Mouse (Mus musculus) spleen, embryonic (tissue): ENCODE data around the gene Psmd1.

Source experiments
- CTCF ChIA-PET: fragments of 350-600 bp; sonication (Branson Sonifier 250); formaldehyde crosslinking; loops from one replicate; lab custom pipeline; 2022; lab: Charles Lee

Psmd1 gene

DNA sequence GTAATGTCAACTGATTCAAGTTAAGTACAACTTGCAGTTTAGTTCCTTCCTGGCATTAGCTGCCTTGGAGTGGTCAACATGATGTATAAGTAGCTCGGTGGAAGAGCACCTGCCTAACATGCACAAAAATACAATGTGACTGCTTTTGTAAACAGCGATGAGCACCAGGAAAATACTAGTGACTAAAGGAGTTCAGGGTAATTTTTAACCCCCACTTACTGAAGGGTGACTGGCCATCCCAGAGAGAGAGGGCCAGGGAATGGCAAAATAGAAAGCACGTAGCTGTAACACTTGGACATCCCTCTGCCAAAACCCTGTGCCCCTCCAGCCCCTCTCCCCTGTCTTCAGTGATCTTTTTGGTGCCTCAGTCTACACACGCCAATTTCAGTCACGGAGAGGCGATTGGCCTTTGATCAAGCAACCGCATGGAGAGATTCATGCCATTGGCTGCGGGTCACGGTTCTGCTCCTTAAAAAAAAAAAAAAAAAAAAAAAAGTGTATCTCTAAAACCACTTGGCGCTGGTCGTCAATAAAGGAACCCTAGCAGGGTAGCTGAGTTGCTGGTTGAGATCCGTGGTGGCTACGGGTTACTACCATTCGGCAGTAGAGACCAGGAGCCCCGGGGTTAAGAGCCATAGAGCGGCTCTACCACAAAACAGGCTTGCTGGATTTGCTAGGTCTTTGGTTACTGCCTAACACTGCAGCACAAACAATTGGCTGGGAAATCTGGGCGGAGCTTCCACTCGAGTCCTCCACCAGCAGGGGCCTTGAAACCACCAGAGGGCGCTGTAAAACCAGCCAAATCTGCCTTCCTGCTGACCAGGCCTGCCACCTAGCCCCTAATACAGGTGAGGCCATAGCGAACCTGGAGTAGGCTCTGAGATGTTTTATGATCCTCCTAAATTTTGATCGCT is 5.1 kb upstream of the Psmd1 start:
- CTCF ChIA-PET = interaction anchor here (0.5 kb wide), 1 partner anchor 134 kb away, joined by 4 read pairs; no protein-coding TSS in a partner anchor

DNA sequence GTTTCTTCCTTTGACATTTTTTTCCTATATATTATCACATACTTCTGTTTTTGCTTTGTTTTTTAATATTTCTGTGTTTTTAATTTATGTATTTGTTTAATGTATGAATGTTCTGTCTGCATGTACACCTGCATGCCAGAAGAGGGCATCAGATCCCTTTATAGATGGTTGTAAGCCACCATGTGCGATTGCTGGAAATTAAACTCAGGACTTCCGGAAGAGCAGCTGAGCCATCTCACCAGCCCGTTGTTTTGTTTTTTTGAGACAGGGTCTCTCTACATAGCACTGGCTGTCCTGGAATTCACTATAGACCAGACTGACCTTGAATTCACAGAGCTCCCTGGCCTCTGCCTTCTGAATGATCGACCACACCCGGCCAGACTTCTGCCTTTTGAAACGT is 1.7 kb upstream of the Psmd1 start:
- CTCF ChIA-PET = no interaction called here

DNA sequence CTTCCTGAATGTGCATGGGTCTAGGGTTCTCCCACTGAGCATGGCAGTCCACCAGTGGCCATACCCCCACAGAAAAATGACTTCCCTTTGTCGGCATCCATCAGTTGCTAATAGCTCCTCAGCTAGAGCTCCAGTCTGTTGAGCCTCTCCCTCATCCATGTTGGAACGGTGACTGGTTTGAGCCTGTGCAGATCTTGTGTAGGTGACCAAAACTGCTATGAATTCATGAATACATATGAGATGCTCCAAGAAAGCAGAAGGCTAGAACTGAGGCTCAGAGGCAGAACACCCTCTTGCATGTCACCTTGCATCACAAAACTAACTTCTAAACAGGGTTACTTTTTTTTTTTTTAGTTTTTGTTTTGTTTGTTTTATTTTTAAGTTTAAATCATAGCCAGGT is 12.4 kb downstream of the Psmd1 start:
- CTCF ChIA-PET = no interaction called here

DNA sequence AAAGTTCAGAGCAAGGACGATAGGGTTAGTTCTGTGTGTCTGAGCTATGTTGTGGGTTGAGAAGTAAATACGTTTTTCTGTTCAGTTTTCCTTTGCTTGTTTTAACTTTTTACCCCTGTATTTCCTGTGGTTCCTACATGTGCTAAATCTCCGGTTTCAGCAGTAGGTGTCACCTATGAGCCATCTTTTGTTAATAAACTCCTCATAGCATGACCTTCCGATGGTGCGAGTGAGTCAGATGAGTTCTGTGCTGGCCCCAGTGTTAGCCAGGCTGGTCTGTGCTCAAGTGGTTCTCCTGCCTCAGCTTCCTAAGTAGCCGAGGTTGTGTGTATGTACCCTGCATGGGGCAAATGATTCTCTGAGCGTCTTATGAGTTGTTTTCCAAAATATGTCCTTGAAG is 30.2 kb downstream of the Psmd1 start:
- CTCF ChIA-PET = no interaction called here

DNA sequence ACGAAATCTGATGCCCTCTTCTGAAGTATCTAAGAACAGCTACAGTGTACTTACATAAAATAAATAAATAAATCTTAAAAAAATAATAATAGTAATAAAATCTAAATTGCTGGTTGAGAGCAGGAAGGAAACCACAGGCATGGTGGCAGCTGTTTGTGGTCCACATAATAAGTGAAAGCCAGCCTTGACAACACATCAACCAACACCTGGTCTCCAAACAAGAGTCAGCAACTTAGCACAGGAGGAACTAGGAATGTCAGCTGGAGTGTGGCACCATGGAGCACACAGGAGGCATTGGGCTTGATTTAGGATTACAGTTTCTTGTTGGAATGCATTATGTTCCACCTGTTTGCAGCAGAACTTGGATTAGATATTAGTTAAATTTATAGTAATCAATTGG is 40.9 kb downstream of the Psmd1 start:
- CTCF ChIA-PET = no interaction called here

DNA sequence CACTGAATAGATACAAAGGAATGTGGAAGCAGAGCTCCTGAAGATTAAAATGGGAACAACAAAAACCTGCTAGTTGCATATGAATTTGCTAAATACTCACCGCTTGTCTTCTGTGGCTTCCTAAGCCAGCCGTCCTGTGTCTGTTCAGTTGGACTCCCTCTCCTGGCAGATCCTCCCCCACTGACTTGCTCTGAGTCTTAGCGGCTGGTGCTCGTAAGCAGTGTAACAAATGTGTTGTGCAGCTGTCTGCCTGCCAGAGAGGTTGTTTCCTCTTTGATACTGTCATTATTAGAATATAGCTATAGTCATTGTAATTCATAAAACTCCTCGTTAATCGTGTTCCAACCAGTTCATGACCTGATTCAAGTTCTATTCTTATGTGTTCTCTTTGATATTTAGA is 47.6 kb downstream of the Psmd1 start, which contains the start of gene Htr2b:
Gene Htr2b, minus strand, starts transcription at position 192 of the 400 bp plus-strand sequence.
- CTCF ChIA-PET = no interaction called here

DNA sequence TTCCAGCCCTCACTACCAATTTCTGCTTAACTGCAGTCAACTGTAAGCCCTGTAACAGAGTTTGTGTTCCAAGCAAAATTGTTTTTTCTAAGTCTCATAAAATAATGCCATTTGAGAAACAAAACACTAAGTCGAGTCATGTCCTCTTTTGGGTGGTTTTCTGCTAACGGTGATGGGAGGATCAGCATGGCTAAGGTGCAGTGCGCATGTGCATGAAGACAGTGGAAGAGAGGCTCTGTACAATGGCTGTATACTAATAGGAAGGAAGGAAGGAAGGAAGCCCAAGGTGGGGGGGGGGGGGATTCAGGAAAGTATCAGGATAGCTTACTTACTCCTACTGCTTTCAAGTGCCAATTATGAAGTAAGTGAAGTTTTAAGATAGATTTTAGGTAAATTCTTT is 50.0 kb downstream of the Psmd1 start:
- CTCF ChIA-PET = interaction anchor here (0.6 kb wide), 1 partner anchor 213 kb away, joined by 4 read pairs; no protein-coding TSS in a partner anchor

DNA sequence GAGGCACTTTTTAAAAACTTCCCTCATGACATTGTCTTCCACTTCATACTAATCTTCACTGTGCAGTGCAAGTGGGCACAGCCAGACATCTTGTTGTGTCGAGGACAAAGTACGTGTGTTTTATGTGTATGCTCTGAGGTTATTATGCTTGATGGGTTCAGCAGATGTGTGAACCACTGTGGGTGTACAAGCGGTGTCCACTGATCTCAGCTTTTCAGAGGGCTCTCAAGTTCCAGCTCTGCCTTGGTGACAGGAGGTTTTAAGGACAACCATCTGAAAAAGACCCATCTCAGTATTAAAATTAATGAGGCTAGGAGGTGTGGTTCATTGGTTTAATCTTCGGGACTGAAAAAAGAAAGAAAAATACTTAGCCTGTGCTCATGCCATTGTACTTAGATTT is 55.4 kb downstream of the Psmd1 start:
- CTCF ChIA-PET = no interaction called here

DNA sequence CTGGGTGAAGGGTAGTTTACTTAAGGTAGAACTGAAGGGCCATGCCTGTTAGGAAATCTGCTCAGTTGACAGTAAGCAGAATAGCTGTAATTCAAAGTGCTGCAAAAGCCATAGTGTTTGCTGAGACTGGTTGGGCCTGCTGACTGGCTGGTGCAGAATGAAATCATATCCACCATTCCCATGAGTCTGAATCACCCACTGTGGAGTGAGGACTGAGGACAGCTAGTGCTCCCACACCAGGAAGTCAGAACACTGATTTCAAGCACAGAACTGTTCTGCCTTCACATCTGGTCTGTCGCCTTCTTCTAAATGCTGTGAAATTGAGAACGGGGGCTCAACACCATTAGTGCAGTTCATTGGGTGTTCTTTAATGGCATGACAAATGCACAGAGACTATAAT is 61.8 kb downstream of the Psmd1 start:
- CTCF ChIA-PET = no interaction called here

DNA sequence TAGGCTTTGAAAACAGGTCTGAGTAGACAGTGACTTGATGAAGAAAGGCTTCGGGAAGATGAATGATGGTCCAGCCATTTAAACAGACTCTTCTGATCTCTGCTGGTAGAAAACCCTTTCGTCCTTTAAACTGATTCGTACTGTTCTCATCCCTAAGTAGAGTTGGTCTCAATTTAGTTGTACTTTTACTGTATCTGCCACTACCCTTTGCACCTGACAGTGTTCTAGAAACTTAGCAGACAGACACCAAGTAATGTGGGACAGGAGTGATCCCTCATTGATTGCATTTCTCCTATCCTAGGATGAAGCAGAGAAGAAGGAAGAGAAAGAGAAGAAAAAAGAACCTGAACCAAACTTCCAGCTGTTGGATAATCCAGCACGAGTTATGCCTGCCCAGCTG is 69.2 kb downstream of the Psmd1 start, which contains the start of gene Gm21972:
Gene Gm21972, plus strand, starts transcription at position 301 of the 400 bp plus-strand sequence.
- CTCF ChIA-PET = no interaction called here

DNA sequence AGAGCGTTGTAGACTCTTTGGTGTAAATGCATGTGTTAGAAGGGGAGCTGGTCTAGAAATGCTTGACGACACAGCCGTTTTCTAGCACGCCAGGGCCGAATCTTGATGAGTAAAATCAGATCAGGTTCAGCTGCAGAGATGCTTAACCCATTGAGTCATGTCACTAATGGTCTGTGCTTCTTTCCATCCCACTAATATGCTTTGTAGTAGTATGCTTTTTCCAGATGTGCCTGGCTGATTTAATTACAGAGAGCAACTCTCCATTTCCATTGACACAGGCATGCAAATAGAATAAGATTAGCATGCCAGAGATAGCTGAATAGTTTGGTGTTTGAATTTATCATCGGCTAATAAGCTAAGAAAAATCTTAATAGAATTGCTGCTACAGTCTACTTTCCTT is 71.1 kb downstream of the Psmd1 start:
- CTCF ChIA-PET = interaction anchor here (0.7 kb wide), 1 partner anchor 17 kb away, joined by 8 read pairs; no protein-coding TSS in a partner anchor

DNA sequence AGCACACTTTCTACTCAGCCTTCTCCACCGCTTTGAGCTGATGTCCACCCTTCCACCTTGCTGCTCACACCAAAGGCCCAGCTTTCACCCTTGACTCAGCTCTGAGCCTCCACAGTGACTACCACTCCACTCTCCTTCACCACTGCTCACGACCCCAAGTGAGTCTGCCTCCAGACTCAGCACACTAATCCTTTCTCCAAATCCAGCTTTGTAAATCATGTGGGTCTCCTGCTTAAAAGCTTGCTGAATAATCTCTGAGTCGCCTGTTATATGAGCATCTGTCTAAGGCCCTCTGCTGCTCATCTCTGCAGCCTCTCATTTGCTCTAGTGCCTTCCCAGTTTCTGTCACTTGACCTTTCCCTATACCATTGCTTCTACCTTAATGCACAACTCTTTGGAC is 76.9 kb downstream of the Psmd1 start:
- CTCF ChIA-PET = interaction anchor here (0.6 to 1.0 kb wide), 2 partner anchors 13 to 1356 kb away, joined by 3 to 4 read pairs; no protein-coding TSS in a partner anchor

DNA sequence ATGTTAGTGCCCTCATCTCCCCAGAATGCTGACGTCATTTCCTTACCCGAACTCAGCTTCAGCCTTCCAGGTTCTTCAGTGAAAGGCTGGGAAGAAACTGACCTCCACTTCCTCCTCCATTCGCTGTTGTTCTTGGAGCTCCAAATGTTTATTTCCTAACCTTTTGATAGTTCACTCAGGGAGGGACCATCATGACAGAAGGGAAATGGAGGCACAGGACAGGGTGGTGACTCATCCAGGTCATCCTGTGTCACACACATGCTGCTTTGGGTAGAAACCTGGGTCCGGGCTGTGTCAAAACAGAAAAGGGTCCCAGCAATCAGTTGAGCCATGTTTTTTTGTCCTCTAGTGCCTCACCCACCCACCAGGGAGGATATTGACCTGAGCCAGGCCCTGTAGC is 79.0 kb downstream of the Psmd1 start:
- CTCF ChIA-PET = interaction anchor here (0.5 kb wide), 1 partner anchor 52 kb away, joined by 6 read pairs; no protein-coding TSS in a partner anchor

DNA sequence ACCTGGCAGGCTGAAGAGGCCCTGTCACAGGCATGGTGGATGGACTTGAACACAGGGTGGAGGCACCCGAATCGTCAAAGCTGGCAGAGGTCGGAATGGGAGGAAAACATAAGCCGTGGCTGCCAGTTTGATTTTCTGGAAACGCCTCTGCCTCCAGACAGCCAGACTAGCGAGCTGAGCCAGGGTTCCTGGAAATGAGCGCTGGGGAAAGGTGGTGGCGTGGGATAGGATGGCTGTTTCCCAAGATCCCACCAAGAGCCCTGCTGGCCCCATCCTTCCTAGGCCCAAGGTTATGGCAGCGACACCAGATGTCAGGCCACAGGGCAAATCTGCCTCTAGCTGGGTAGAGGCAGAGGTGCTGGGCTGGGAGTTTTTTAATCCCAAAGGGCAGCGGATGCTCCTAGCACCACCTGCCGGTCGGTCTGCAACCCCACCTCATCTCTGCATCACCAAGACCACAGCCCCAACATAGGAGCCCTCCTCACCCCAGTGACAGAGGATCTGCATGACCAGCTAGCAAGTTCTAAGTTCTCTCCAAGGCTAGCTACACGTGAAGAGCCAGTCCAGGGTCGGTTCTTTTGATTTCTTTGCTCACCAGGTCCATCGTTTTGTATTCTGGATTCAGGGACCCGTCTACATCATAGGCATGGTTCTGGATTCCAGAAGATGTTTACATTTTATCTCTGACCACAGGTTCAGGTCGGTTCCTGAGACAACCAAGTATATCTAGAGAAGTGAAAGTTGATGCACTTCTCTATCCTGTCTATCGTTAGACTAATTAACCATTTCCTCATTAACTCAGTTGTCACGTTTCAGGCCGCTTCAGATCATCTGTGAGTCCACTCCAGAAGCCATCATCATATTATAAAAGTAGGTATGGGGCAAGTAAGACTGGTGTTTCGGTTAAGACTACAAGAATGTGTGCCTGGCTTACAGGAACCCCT is 80.1 kb downstream of the Psmd1 start:
- CTCF ChIA-PET = no interaction called here

DNA sequence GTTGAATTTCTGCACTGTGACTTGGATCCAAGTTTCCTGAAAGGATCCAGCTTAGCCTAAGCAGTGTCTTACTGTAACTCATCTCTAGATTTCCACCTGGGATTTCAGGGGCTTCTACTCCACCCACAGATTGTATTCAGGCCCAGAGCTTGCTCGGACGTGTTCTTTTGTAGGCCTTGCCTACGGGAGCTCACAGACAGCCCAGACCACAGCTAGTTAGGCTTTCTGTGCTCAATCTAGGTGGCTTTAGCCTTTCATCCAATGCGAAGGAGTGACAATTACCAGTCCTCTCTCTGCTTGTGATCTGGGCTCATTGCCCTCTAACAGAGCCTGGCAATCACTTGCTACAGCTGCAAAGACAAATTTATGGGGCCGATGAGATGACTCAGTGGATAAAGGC is 82.1 kb downstream of the Psmd1 start:
- CTCF ChIA-PET = no interaction called here

DNA sequence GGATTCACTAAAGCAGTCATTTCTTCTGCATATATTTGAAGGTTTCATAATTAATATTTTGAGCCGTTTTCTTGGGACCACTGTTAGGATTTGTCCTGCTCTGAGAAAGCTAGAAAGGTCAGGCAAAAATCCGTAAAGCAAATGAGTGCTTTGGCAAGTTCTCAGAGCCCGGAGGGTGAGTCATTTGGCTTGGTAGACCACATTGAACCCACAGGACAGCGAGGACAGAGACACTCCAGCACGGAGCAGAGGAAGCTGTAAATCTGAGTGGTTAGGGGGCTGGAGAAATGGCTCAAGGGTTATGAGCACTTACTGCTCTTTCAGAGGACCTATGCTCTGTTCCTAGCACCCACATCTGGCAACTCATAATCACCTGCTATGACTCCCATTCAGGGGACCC is 83.4 kb downstream of the Psmd1 start:
- CTCF ChIA-PET = no interaction called here

DNA sequence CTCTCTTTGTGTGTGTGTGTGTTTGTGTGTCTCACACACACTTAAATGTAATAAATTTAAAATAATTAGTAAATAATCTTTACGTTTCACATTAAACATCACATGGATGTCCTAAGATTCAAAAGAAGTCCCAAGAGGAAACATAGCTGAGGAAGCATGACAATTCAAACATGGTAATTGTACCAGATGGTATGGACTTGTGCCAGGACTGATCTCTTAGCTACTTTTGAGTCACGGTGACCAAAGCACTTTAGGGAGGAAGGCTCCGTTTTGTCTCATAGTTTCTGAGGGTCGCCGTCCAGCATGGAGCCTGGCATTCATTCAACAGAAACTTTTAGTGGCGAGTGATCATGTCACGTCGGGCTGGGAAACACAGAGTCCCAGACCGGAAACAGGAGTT is 84.0 kb downstream of the Psmd1 start:
- CTCF ChIA-PET = no interaction called here

DNA sequence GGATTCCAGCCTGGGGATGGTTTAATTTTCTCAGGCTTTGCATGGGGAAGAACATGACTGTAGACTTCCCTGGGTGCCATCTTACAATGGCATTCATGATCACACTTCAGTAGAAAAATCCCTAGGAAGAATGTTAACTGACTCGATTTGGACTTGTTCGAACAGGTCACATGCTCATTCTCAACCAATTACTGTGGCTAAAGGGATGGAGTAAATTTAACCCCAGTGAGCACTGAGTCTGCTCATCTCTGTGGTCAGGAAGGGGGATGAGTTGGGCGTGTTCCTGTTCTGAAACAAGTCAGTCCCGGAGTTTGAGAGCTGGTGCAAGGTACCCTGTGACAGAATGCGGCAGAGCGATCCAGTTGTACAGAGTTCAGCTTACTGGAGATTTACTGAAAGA is 86.7 kb downstream of the Psmd1 start:
- CTCF ChIA-PET = no interaction called here

DNA sequence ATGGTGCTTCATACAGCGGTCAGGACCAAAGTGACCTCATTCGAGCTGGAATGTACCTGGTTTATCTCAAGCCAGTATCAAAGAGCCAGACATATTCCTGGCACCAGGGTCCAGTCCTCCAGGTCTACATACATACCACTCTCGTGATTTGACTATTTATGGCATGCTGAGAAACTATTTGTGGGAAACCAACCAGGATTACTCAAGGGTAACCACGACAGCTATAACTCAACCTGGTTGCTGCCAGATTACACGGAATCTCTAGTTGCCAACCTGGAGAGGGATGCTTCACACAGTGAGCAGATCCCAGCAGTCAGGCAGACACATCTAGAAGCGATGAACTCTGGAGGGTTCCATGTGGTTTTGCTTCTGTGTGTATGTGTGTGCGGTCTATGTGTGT is 87.2 kb downstream of the Psmd1 start:
- CTCF ChIA-PET = no interaction called here

DNA sequence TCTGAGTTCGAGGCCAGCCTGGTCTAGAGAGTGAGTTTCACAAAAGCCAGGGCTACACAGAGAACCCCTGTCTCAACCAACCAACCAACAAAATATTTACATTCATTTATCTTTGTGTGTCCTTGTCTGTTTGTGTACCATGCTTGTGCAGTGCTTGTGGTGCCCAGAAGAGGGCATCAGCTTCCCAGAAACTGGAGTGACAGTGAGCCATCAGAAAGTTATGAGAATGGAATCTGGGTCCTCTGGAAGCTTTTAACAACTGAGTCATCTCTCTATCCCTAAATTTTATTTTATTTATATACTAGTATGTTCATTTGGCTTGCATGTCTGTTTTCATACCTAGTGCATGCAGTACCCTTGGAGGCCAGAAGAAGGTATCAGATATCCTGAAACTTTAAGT is 88.4 kb downstream of the Psmd1 start:
- CTCF ChIA-PET = no interaction called here

DNA sequence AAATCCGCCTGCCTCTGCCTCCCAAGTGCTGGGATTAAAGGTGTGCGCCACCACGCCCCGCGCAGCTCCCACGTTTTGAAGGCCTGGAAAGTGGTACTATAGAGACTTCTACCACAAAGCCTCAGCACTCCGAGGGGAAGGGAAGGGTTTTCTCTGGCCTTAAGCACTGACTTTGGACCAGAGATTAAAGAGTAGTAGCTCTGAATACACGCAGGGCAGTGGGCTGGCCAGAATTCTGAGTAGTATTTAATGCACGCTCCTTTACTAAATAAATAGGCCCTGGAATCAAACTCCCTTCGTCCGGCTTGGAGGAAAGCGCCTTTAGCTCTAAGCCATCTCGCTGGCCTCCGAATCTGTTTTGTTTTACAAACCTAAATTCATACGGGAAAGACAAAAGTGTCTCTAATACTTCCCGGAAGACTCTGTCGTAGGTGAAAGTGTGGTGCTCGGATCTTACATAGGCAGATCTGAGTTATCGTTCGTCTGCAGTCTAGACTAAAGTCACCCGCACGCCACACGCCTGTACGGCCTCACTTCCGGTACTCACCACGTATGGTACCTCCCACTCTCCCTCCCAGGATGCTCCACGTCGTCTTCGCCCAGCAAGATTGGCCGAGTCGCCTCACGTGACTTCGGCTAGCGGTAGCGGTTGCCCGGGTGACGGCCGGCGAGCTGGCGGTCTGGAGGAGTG is 90.1 kb downstream of the Psmd1 start, which contains the start of gene Armc9:
Gene Armc9, plus strand, starts transcription at position 648 of the 691 bp plus-strand sequence.
- CTCF ChIA-PET = interaction anchor here (0.6 kb wide), 1 partner anchor 13 kb away, joined by 4 read pairs; no protein-coding TSS in a partner anchor
